Mouse (Mus musculus) kidney, postnatal 0 days (tissue): Measurements from ENCODE around the gene Sgms2. TPM values are rescaled to one million over a fixed set of nuclear protein-coding genes. Genes with fewer than 3 reads are reported as not detected.

Experiments used
- ATAC-seq: fragments of 200-750 bp; cut with Nextera tagmentation; replicated peaks from 2 replicates; pipeline ENCODE4 v1.8.0; 2017; ENCODE audit warnings: low read depth, moderate number of reproducible peaks, moderate TSS enrichment, moderate library complexity; ENCODE audit not compliant: low FRiP score
- DNase-seq: peaks from one replicate; pipeline ENCODE4 v3.0.0-alpha.2; 2016; ENCODE audit warnings: low spot score
- H3K27ac ChIP-seq: fragments of 300-500 bp; sonication (generic); 2 replicates; pipeline ENCODE4 v1.5.1; 2014; ENCODE audit warnings: mild to moderate bottlenecking
- H3K27me3 ChIP-seq: fragments of 300-500 bp; sonication (generic); 2 replicates; pipeline ENCODE4 v1.6.1; 2014; ENCODE audit warnings: low read length, mixed read lengths; ENCODE audit not compliant: insufficient read depth
- H3K36me3 ChIP-seq: fragments of 300-500 bp; sonication (generic); 2 replicates; pipeline ENCODE4 v1.6.1; 2014; ENCODE audit warnings: low read length, mixed read lengths; ENCODE audit not compliant: insufficient read depth
- H3K4me1 ChIP-seq: fragments of 300-500 bp; sonication (generic); replicated peaks from 2 replicates; pipeline ENCODE4 v1.6.1; 2014; ENCODE audit warnings: antibody characterized with exemption, low read length, mixed read lengths; ENCODE audit not compliant: insufficient read depth
- H3K4me2 ChIP-seq: fragments of 300-500 bp; sonication (generic); 2 replicates; pipeline ENCODE4 v1.6.1; 2014; ENCODE audit warnings: mild to moderate bottlenecking, low read length, moderate library complexity, mixed read lengths
- H3K4me3 ChIP-seq: fragments of 300-500 bp; sonication (generic); replicated peaks from 2 replicates; pipeline ENCODE4 v1.5.1; 2014; ENCODE audit warnings: low read depth, low read length
- H3K9ac ChIP-seq: fragments of 300-500 bp; sonication (generic); 2 replicates; pipeline ENCODE4 v1.6.1; 2014; ENCODE audit warnings: low read depth, low read length
- H3K9me3 ChIP-seq: fragments of 300-500 bp; sonication (generic); replicated peaks from 2 replicates; pipeline ENCODE4 v1.6.1; 2016; ENCODE audit warnings: low read length, inconsistent platforms, mixed read lengths
- CTCF ChIP-seq: IDR thresholded peaks from 2 replicates; pipeline ENCODE4 v1.5.1; 2016; ENCODE audit warnings: antibody characterized with exemption, low read depth, mild to moderate bottlenecking, moderate library complexity
- WGBS: fragments of 180-500 bp; shearing (Covaris S2); extraction: QIAGEN DNeasy Blood & Tissue Kit; methylation state at CpG from one replicate; pipeline ENCODE4 v1.1.7; 2014; 5-methylcytosine and 5-hydroxymethylcytosine counted together
- polyA plus RNA-seq: library from polyadenylated mRNA; unstranded; fragments of >200 nt; fragmentation: Nextera tagmentation; extraction: Ambion mirVana; gene quantifications from 2 replicates; pipeline ENCODE4 v1.2.1, GENCODE M21; 2015

The Sgms2 gene
- polyA plus RNA-seq, 1 experiment from 2014 or later, result 25.4 TPM

DNA sequence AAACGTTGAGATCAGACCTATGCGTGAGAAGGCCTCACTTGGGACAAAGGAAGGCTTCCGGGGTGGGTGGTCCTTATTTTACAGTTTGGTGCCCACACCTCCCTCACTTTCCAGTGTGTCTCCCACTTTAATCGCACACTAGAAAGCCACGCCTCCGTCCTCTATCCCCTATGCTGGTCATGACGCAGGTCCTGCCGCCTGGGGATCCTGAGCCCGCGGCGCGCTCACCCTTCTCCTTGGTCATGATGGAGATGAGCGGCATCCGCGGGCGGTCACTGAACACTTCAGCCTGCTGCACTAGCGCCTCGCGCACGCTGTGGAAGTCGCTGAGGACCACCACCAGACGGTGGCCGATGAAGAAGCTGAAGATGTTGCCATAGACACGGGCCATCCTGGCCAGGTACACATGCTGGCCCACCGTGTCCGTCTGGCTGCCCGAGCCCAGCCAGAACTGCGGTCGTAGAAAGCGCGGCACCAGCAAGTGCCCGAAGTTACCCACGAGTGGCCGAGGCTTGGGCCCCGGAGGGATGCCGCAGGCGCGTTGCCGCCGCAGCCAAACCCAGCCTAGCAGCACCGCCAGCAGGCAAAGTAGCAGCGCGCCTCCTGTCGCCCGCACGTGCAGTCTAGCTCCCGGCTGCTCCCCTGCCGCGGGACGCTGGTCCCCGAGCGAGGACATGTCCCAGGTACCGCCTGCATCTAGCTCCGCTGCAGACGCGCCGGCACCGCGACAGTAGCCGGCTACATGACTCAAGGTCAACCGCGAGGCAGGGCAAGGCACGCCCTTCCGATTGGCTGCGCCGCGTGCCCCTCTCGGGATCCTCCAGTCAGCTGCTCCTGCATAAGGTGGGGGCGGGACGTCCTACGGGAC, 188.5 kb downstream of the Sgms2 start, which contains the start of gene Cyp2u1:
Cyp2u1 (minus strand) TSS at position 776 of the 868 bp plus-strand sequence.
- H3K4me3 ChIP-seq, result peak within 1 kb of the TSS; percentile 73
- H3K27me3 ChIP-seq, result no peaks in the 10 kb centered on the region
- no peaks in the 10 kb centered on the region for H3K36me3 ChIP-seq
- H3K27ac ChIP-seq, result peak within 1 kb of the TSS; percentile 36; the same call in 1 of the 2 replicates
- H3K9me3 ChIP-seq, result no peaks in the 10 kb centered on the region
- H3K4me1 ChIP-seq, result 0 out of 2 replicates have a peak, but pooled peaks cover 4% of the 10 kb centered on the region
- peak; percentile 91 for DNase-seq
- H3K4me2 ChIP-seq, result peak within 1 kb of the TSS; percentile 98
- under 1% methylated on average over 69 of the region's 71 CpGs for WGBS
- peak within 1 kb of the TSS; percentile 67 for H3K9ac ChIP-seq
- TF ChIP-seq CTCF, result peak; percentile 47
- peak; percentile 95 for ATAC-seq

DNA sequence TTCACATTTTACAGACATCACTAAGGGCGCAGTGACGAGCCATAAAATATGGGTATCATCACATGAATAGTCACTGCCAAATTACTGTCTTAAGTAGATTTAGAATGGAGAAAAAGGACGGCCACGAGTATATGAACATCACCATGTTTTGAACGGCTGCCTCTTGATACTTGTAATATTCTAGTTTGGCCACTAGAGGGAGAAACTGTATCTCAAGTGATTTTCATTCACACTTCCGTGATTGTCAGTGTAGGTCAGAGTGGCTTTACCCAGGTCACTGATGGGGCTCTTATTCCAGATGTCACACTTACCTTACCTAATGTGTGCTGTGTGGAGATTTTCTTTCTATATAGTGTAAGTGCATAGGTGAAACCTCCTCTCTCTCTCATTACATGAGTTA, 191.3 kb downstream of the Sgms2 start:
- WGBS, result 9% methylated on average over 6 of the region's 6 CpGs
- ATAC-seq (no peak), DNase-seq (peak; percentile 78)
- Histone ChIP-seq H3K9ac (no peak overlapping the region), H3K27me3 (no peaks in the 10 kb centered on the region), H3K9me3 (no peaks in the 10 kb centered on the region), H3K36me3 (no peaks in the 10 kb centered on the region), H3K4me3 (no peak overlapping the region), H3K4me1 (0 out of 2 replicates have a peak, but pooled peaks cover 4% of the 10 kb centered on the region), H3K4me2 (no peak overlapping the region), H3K27ac (no peak overlapping the region)
- peak; percentile 85 for TF ChIP-seq CTCF

- ATAC-seq, result no peak
These were observed 192.1 kb downstream of the Sgms2 start for GRCm38 (mm10) chr3:131299078-131299477.

GRCm38 (mm10) chr3:131296893-131297292, 194.3 kb downstream of the Sgms2 start:
- Histone ChIP-seq H3K36me3 (no peaks in the 10 kb centered on the region), H3K4me3 (no peak overlapping the region), H3K9me3 (no peaks in the 10 kb centered on the region), H3K4me2 (no peak overlapping the region), H3K27ac (no peak overlapping the region), H3K27me3 (no peaks in the 10 kb centered on the region), H3K4me1 (no peaks in the 10 kb centered on the region), H3K9ac (no peak overlapping the region)
- DNase-seq (no peak), ATAC-seq (no peak)
- no peak for TF ChIP-seq CTCF
- WGBS, result 89% methylated on average over 7 of the region's 7 CpGs

More at GRCm38 (mm10) chr3:131299078-131299477, 192.1 kb downstream of the Sgms2 start:
- Histone ChIP-seq H3K27ac (no peak overlapping the region), H3K4me1 (0 out of 2 replicates have a peak, but pooled peaks cover 4% of the 10 kb centered on the region), H3K27me3 (no peaks in the 10 kb centered on the region), H3K9me3 (no peaks in the 10 kb centered on the region), H3K36me3 (no peaks in the 10 kb centered on the region), H3K4me2 (no peak overlapping the region), H3K9ac (no peak overlapping the region), H3K4me3 (no peak overlapping the region)
- no peak for TF ChIP-seq CTCF
- WGBS, result 76% methylated on average over 9 of the region's 9 CpGs
- no peak for DNase-seq

DNA sequence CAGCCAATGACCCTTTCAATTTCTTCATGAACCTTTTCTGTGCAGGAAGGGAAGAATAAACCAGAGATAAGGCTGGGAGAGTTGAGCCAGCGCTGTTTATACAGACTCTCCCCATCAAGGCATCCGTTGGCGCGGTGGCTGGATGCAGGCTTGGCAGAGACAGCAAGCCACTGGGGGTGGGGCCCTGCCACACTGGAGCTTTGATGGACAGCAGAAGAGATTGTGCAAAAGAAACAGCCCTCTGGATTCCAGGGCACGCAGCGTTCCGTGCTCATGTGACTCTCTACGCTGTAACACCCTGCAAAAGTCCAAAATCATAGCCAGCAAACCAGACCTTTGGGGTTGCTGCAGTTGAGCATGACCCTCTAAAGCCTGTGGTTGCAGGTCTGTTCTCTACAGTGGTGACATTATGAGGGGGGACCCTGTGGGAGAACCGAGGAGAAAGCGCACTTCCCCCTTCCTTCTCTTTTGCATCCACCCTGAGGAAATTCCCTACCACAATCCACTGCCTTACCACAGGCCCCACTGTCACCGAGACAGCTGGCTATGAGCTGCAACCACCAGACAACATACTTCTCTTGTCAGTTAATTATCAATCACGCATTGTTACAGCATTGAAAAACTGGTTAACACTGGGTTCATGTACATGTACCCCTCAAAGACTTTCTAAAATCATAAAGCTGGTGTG, 195.6 kb downstream of the Sgms2 start:
- ATAC-seq, result no peak

DNA sequence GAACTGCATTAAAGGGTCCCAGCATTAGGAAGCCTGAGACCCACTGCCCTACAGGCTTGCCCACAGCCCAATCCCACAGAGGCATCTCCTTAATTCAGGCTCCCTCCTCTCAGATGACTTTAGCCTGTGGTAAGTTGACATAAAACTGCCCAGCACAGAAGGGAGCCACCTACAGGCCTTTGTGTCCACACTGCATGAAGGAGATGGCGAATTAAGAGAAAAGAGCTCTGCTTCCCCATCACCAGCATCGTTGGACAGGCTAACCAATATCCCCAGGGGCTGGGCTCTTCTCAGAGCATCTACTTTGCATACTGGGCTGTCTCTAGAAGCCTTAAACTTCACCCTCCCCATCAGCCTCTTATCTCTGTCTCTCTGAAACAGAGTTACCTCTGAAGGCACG, 196.7 kb downstream of the Sgms2 start:
- no peak for ATAC-seq
- no peak for TF ChIP-seq CTCF
- Histone ChIP-seq H3K4me2 (no peak overlapping the region), H3K4me3 (no peak overlapping the region), H3K9ac (no peak overlapping the region), H3K4me1 (no peaks in the 10 kb centered on the region), H3K27me3 (no peaks in the 10 kb centered on the region), H3K9me3 (no peaks in the 10 kb centered on the region), H3K27ac (no peak overlapping the region), H3K36me3 (no peaks in the 10 kb centered on the region)
- no peak for DNase-seq
- WGBS, result 73% methylated on average over 3 of the region's 3 CpGs

More for the DNA sequence above, 195.6 kb downstream of the Sgms2 start:
- H3K4me2 ChIP-seq, result no peak overlapping the region
- WGBS, result 78% methylated on average over 12 of the region's 12 CpGs
- no peak for DNase-seq
- no peak for TF ChIP-seq CTCF
- H3K4me1 ChIP-seq, result no peaks in the 10 kb centered on the region
- no peaks in the 10 kb centered on the region for H3K36me3 ChIP-seq
- no peak overlapping the region for H3K9ac ChIP-seq
- H3K9me3 ChIP-seq, result no peaks in the 10 kb centered on the region
- H3K27me3 ChIP-seq, result no peaks in the 10 kb centered on the region
- H3K27ac ChIP-seq, result no peak overlapping the region
- H3K4me3 ChIP-seq, result no peak overlapping the region
